Mouse (Mus musculus) spleen, postnatal 14 days (tissue): ENCODE data around the gene Orm1.
A peak's percentile ranks its signal among the peaks of the same experiment; 100 is the strongest.

ENCODE experiments used
- DNase-seq, 2 experiments: peaks; one replicate each; pipeline ENCODE4 v3.0.0; 2021 to 2022; ENCODE audit warnings: low spot score in 2 of 2

The Orm1 gene

DNA sequence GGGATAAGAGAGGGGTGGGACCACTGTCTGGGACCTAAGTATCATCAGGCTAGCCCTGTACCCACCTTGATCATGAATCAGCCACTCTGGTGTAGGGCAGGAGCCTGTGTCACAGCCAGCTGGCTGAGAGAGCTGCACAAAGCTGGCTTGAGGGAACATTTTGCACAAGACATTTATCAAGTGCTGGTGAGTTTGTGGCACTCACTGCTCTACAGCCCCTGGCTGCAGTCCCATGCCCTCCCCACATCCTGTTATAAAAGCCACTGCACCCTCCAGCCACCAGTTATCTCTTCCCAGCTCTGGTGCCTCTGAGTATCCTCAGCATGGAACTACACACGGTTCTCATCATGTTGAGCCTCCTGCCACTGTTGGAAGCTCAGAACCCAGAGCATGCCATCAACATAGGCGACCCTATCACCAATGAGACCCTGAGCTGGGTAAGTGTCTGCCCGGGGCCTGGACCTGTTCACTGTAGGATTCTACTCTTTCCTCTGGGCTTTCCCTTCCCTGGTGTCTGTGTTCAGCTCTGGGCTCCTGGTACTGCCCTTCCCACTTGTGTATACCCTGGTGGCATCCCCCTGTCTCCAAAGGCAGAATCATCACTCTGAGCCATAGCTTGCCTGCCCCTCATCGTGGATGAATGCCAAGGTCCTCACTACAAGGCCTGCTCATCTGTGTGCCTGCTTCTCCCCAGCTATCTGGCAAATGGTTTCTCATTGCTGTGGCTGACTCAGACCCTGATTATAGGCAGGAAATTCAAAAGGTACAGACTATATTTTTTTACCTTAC is 11.7 kb downstream of the Orm1 start, which contains the start of gene Orm3:
TSS of gene Orm3 (plus strand) at position 286 of the 789 bp plus-strand sequence.
- DNase-seq, result no peak

DNA sequence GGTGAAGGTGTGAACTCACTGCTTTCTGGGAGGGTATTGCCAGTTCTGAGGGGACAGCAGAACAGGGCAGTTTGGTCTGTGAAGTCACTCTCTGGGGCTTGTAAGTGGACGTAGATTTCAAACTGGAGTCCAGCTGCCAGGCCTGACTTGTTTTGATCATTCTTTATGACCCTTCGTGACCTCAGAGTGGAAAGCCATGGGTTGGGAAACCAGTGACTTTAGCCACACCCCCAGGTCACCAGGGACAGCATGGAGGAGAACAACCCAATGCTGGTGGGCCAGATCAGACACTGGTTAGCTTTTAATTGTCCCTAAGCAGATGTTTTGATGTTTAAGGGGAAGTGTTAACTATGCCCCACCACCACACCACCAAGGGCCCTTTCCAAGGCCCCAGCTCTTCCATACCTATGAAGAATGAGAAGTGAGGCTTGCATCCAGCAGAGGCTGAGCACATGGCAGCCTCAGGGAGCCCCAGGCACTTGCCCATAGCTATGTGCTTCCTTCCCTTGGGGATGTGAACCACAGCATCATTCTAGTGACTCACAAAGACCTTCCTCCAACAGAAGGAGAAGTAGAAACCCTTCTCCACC is 12.7 kb downstream of the Orm1 start:
- DNase-seq, result no peak

- no peak for DNase-seq
Measured at GRCm38 (mm10) chr4:63359861-63360260, 15.5 kb downstream of the Orm1 start.

DNA sequence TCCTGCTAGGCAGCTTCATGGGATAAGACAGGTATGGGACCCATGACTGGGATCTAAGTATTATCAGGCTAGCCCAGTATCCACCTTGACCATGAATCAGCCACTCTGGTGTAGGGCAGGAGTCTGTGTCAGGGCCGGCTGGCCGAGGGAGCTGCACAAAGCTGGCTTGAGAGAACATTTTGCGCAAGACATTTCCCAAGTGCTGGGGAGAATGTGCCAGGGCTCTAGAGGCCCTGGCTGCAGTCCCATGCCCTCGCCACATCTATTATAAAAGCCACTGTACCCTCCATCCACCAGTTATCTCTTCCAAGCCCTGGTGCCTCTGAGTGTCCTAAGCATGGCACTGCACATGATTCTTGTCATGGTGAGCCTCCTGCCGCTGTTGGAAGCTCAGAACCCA is 17.8 kb downstream of the Orm1 start, which contains the start of gene Orm2:
TSS of gene Orm2 (plus strand) at position 300 of the 400 bp plus-strand sequence.
- DNase-seq, result no peak

DNA sequence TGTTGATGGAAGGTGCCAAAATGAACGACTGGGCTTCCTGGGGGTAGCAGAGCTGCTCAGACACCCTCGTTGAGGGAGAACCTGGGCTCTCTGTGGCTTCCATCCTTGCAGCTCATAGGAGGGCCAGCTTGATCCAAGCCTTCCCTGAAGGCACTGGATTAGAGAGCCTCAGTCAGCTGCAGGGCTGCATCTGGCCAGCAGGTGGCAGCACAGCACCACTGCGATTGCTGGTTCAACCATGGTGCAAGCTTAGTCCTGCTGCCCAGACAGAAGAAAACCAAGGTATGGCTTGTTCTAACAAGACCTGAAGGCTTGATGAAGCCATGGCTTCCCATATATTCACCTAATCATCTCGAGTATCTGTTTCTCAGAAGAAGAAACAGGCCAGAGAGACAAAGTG is 24.2 kb downstream of the Orm1 start:
- peak; percentile 78 to 90 for DNase-seq

- no peak for DNase-seq
Measured at GRCm38 (mm10) chr4:63370897-63371296, 26.5 kb downstream of the Orm1 start.

- DNase-seq, result peak in 1 of 2 experiments; percentile 70
Measured at GRCm38 (mm10) chr4:63371890-63372289, 27.5 kb downstream of the Orm1 start.

- no peak for DNase-seq
Measured at GRCm38 (mm10) chr4:63373404-63373803, 29.0 kb downstream of the Orm1 start.

GRCm38 (mm10) chr4:63374331-63374730 is 30.0 kb downstream of the Orm1 start:
- DNase-seq, result peak; percentile 46 to 55

DNA sequence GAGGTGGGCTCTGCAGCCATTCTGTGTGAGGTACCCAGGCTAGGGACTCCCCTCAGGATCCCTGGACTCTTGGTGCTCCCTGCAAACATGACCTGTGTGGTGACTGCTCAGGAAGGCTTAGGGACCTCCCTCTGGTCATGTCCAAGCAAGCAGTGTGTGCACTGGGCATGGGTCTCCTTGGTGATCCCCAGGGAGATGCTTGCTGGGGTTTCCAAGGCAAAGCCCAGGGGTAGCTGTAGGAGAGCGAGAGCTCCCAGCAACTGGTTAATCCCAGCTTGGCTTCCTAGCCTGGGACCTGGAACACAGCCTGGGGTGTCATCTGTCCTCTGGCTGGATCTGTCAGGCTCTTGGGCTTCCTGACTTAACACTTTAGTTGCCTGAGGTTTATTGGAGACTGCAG is 31.0 kb downstream of the Orm1 start:
- no peak for DNase-seq

GRCm38 (mm10) chr4:63377483-63377882 is 33.1 kb downstream of the Orm1 start:
- DNase-seq, result no peak

GRCm38 (mm10) chr4:63382676-63383369 is 38.5 kb downstream of the Orm1 start:
- no peak for DNase-seq

- no peak for DNase-seq
Measured at GRCm38 (mm10) chr4:63383474-63383873, 39.1 kb downstream of the Orm1 start.

DNA sequence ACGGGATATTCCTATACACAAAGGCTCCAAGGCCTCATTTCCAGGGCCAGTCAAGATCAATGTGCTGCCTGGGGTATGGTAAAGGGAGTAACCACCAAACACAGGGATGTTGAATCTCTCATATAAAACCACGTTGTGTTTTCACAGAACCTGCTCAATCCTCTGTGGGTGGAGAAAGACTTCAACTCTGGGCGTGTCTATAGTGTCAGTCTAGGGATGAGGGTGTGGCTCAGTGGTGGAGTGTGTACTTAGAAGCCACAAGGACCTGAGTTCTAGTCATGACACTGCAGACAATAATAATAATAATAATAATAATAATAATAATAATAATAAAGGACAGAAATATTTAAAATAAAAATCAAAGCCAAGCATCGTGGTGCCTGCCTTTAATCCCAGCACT is 39.9 kb downstream of the Orm1 start:
- no peak for DNase-seq

- no peak for DNase-seq
Measured at GRCm38 (mm10) chr4:63385253-63385652, 40.9 kb downstream of the Orm1 start.

DNA sequence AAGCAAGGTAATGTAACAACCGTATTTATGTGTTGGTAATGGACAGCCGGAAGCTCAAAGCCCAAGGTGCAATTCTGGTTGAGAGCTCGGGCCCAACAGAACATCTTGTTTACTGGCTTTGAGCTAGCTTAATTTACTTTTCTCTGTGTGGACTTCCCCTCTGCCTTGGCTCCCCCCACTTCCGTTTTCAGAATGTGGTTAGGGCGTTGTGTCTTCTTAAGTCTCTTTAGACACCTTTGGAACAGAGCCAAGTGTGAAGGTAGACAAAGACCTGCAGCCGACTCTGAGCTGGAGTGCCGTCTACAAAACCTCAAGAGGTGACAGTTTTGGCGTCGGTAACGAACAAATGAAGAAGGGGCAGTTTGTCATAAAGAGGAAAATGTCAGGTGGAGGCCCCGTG is 41.4 kb downstream of the Orm1 start:
- DNase-seq, result peak in 1 of 2 experiments; percentile 55

DNA sequence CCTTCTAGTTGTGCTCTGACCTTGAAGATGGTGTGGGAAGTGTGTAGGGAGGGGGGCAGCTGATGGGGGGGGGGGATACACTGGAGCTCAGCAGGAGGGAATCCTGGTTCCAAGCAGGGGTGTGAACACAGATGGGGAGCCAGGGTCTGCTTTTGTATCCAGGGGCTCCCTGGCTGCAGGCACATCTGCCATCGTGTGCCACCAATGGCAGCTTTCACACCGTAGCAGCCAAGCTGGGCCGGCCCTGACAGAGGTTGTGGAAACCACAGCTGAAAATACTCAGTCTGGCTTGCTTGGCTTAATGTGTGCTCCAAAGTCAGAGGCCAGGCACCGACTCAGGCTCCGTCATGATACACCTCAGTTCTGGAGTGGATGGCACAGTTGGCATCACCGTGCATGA is 43.7 kb downstream of the Orm1 start:
- no peak for DNase-seq

DNA sequence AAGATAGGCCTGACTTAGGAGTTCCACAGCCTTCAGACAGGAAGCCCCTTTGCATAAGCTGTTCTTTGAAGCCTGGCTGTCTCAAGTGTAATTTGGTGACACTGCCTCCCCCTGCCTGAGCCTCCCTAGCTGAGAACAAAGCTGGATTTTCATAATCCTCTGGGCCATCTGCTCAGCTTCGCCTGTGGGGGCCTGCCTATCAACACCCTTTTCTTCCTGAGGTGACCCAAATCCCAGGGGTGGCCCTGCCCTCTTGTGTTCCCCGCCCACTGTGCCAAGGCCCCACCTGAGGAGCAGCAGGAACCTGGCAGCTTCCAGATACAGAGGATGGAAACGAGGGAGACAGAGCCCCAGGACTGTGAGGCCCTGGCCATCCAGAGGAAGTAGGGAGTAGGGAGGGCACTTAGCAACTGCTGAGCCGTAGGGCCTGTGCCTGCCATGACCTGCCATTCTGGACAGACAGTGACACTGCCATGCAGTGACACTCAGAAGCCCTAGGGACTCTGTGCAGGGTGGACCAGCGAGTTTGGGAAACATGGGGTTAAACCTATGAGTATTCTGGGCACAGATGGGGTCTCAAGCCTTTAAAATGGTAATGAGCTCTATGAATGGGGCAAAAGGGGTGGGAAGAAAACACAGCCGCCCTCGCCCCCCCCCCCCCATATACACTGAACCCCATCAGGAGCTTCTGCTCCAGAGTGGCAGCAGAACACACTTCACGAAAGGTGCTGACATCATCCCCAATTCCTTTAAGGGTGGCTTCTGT is 44.9 kb downstream of the Orm1 start:
- no peak for DNase-seq

DNA sequence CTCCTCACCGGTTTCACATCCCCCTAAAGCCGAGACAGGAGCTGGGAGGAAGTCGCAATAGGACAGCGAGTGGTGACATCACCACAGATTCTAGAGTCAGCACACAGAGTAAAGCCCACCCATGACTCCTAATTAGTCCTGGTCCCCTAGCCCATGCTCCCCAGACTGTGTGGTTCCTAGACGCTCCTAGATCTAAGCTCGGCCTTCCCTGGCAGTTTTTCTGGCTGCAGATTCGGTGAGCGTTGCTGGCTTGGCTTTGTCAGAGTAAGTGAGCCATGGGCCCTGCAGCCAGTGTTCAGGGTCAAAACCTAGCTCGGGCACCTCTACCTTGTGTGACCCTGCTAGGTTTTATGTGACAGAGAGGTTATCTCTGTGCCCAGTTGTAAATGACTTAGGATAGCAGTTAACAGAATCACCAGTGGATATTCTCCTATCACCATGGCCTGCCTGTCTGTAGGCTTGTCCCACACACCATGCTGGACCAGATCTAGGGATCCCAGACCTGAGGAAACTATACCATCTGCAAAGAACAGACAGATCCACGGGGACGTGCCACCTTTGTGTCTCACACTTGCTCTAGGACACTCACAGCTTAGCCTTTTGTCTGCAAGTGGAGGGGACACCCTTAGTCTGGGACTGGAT is 45.6 kb downstream of the Orm1 start:
- DNase-seq, result no peak

DNA sequence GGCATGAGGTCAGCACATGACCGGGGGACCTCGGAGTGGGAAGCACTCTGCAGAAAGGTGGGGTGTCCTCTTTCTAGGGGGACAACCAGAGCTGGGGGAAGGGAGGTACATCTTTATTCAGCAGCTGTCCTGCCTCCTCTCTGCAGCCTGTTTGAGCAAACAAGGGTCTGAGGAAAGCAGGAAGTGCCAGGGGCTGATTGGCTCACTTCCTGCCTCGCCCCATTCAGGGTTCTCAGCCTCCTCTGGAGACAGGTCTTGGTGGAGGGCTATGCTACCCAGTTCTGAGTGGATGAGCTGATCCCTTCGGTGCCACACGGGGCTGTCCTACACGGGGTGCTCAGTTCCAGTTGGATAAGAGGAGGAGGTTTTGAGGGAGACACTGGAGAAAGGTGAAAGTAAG is 47.0 kb downstream of the Orm1 start:
- no peak for DNase-seq
